Mouse (Mus musculus) ES-E14 (cell line): ENCODE data around the gene Plppr5.

Experiments
- CHD2 ChIP-seq: IDR thresholded peaks from 2 replicates; pipeline ENCODE4 v1.6.1; 2014; ENCODE audit warnings: mild to moderate bottlenecking, low read depth, low read length, inconsistent platforms
- HCFC1 ChIP-seq: IDR thresholded peaks from 2 replicates; pipeline ENCODE4 v1.6.1; 2012; ENCODE audit warnings: low read length, inconsistent platforms, borderline replicate concordance; ENCODE audit not compliant: insufficient read depth
- MAFK ChIP-seq: IDR thresholded peaks from 2 replicates; pipeline ENCODE4 v1.6.1; 2014; ENCODE audit warnings: mild to moderate bottlenecking, low read depth, low read length, inconsistent platforms; ENCODE audit not compliant: insufficient read depth
- ZC3H11A ChIP-seq: IDR thresholded peaks from 2 replicates; pipeline ENCODE4 v1.6.1; 2012; ENCODE audit warnings: low read depth, mild to moderate bottlenecking, inconsistent platforms, low read length, borderline replicate concordance
- ZNF384 ChIP-seq: IDR thresholded peaks from 2 replicates; pipeline ENCODE4 v1.6.1; 2012; ENCODE audit warnings: low read depth, low read length, inconsistent platforms

DNA sequence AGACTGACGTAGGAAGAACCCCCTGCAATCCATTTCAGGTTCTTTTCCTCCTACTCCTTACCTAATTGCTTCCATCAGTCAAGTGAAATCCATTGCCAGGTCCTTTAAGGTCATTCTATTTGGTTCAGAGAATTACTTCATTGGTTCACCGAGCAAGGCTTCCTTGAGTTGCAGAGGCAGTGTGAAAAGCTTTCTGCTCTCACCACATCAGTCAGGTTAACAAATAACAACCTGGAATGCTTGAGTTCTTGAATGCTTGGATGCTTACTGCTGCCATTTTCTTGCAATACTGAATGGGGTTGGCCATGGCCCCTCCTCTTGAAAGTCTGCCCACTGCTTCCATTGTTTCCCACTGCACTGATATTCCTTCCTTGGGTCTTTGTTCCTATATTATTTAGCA, 28.8 kb downstream of the Plppr5 start:
- TF ChIP-seq ZNF384 (no peak), MAFK (no peak), CHD2 (no peak), ZC3H11A (no peak), HCFC1 (no peak)
